Mouse (Mus musculus): ENCODE results near the gene Ttc21a.

- TF ChIP-seq CTCF (conservative IDR thresholded peaks at IDR 0.05; ENCODE audit: low read length) (no peak), POU5F1 (IDR thresholded peaks at IDR 0.05; ENCODE audit: borderline replicate concordance, low read length) (no peak), NANOG (IDR thresholded peaks at IDR 0.05; ENCODE audit: borderline replicate concordance, low read length) (no peak)
These were observed 35.2 kb downstream of the Ttc21a start for GRCm38 (mm10) chr9:119972582-119972981.
